Mouse (Mus musculus): ENCODE results near the gene Umps.

The Umps gene

DNA sequence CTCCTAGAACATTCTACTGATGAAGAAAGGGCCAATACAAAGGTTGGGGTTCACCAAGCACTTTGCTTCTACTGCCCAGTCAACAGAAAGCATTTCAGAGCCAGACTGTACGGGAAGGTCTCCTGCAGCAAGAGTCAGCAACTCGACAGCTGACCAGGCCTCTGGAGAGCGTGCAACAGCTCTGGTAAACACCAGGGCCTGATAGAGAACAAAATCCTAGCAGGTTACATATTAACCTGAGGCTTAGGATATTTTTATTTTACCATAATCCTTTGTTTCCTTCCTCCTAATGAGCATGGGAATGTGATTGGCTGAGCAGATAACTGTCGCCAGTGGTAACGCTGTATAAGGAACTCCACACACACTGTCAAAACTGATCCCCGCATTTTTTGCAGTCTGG, 3.3 kb downstream of the Umps start:
- DNase-seq (ENCODE audit: low spot score in 2 of 2): no peak

DNA sequence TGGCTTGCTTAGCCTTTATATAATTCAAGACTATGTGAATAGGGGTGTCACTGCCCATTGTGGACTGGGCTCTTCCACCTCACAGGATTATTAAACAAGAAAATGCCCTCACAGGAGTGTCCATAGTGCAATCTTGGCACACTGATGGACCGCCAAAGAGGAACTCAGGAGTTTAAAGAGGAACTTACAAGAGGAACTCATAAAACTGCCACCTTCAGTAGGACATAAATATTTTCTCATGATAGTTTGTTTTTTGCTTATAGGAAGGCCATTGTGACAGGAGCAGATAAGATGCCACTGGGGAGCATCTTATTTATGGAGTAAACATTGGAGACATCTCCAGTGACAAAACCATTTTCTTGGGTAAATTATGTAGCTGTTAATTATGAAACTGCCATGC, 12.0 kb downstream of the Umps start:
- no peak for DNase-seq (ENCODE audit: low spot score in 2 of 2)

DNA sequence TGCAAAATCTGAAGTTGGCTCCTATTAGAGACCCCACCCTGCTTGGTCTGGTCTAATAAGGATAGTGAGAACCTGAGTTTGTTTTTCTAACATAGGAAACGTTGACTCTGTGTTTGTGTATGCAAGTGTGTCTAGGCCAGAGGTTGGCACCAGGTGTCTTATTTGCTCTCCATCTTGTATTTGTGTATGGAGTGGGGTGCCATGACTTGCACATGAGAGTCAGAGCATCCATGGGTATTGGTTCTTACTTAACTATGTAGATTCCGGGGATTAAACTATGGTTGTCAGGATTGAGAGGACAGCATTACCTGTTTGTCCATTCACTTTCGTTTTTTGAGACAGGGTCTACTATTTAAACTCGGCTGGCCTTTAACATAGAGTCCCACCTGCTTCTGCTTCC, 13.8 kb downstream of the Umps start:
- no peak for DNase-seq (ENCODE audit: low spot score in 2 of 2)

DNA sequence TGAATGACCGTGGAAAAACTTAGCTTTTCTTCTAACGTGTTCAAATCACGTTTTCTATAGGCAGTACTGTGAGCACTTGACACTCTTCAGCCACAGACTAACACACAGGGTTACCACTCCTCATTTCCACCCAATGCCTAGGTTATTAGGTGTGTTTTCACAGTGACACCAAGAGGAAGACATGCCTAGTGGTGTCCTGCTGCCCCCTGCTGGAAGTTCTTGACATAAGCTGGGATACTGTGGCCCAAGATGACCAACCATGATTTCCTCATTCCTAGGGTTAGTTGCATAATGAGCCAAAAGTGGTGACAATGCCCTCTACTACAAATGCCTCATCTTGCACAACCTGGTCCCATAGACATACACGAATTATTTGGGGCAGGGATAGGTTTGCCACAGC, 16.0 kb downstream of the Umps start:
- peak; percentile 48 to 86 for DNase-seq (ENCODE audit: low spot score in 2 of 2)

DNA sequence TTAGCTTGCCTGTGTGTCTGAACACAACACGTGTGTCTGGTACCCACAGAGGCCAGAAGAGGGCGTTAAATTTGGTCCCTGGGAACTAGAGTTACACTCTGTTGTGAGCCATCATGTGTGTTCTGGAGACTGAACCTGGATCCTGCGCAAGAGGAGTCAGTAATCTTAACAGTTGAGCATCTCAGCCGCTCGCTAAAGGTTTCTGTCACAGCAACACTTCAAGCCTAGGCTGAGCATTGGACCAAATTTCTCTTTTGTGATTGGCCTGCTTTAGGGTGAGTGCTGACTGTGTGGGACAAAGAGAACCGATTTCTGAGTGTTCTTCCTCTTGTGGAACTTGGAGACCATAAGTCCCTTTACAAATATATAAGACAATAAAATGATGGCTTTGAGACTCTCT, 16.5 kb downstream of the Umps start:
- DNase-seq (ENCODE audit: low spot score in 2 of 2): no peak

DNA sequence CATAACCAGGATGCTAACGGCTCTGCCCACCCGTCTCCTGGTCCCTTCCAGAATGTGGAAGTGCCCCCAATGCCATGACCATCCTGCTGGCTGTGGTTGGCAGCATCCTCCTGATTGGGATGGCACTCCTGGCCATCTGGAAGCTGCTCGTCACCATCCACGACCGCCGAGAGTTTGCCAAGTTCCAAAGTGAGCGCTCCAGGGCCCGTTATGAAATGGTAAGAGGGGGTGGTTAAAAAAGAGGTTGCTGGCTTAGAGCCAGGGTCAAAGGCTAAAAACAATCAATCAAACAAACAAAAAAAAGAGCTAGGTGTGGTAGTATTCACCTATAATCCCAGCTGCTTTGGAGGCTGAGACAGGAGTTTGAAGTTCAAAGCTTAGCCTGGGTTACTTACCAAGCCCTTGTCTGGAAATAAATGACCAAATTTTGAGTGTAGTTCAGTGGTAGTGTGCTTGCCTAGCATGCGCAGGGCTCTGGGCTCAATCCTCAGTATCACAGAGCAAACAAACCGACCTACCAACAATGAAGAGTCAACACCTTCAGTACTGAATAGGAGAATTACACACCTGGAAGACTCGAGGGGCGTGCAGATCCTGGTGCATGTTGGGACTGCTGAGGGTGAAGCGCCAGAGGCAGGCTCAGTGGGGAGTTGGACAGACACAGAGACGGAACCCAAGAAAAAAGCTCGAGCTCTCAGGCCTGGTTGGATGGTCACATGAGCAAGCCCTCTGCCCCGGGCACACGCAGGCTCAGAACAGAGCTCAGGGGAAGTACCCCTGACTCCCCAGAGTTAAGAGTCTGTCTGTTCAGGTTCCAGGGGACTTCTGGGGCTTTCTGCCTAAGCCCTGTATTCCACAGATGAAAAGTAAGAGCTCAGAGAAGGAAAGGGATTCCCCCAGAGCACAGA, 18.9 kb downstream of the Umps start:
- DNase-seq (ENCODE audit: low spot score in 2 of 2): no peak

DNA sequence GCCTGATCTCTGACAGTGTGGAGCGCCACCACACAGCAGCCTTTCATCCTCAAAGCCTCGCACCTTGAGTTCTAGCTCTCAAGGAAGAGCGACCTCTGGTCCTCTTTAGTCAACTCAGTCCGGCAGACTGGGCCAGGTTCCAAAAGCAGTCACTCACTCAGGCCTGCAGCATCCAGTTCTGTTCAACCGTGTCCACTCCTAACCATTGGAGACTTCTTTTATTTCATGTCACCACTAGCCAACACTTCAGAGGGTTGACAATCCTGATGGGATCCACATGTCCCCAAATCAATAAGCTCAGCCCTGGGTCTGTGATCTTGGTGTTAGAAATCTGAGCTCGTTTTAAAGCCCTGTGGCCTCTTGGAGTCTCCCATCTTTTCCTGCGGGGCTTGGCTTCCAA, 20.8 kb downstream of the Umps start:
- no peak for DNase-seq (ENCODE audit: low spot score in 2 of 2)

DNA sequence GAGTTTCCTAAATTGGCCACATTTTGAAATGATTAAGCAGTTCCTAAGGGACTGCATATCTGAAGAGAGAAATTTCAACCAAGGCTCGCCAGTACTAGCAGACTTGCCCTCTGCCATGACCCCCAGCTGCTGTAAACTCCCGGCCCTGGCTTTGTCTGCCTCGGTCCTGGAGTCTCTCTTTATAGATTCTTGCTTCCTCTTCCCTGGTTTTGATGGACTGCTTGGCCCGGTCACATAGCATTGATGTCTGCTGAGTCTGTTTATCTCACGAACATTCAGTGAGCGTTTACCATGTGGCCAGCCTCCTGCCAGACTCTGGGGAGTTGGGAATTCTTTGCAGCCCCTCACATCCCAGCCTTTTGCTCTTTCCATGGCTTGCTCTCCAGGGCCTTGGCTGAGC, 22.1 kb downstream of the Umps start:
- DNase-seq (ENCODE audit: low spot score in 2 of 2): no peak

DNA sequence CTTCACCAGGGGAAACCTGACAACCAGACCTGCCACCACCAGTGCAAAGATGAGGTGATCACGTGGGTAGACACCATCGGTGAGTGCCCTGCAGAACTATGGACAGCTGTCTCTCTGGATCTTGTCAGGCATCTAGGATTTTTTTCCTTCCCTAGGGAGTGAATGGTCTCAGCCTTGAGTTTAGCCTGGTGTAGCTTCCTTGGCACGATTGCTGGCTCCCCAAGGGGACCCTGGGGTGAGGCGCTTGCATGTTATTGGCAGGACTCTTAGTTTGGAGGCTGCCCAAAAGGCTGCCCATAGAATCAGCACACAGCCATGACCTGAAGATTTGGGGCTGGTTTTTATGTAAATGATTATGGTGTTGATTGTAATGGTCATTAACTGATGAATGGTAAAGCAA, 22.7 kb downstream of the Umps start:
- DNase-seq (ENCODE audit: low spot score in 2 of 2): no peak

DNA sequence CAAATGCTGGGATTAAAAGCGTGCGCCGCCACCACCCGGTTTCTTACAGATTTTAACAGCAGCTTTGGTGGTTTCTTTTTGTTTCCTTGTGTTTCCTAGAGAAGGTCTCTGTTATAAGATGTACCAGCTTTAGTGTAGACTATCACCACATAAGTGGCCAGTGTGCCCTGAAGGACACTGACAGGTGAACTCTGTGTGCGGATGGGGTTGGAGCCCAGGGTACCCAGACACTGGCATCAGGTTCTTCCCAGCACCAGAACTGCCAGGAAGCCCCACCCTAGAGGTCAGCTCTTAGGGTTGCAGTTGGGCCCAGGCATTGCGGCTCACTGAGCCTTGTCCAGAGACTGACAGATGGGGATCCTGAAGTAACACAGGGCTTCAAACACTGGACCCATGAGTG, 23.4 kb downstream of the Umps start:
- no peak for DNase-seq (ENCODE audit: low spot score in 2 of 2)

DNA sequence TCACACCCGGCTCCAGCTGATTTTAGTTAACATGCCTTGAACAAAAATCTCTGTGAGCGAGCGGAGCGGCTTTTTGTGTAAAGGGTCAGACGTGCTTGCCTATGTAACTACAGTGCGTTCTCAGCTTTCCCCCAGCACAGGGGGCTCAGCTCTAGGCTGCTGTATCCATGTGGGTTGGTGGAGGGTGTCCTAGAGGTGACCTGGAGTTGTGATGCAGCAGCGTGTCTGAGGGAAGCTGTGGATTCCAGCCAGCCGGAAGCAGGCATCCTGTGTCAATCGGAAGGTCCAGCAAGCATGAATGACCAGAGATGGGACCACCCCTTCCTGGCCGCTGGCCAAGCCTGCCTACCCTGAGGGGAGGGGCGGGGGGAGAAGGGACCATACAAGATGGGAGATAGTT, 24.5 kb downstream of the Umps start:
- no peak for DNase-seq (ENCODE audit: low spot score in 2 of 2)

DNA sequence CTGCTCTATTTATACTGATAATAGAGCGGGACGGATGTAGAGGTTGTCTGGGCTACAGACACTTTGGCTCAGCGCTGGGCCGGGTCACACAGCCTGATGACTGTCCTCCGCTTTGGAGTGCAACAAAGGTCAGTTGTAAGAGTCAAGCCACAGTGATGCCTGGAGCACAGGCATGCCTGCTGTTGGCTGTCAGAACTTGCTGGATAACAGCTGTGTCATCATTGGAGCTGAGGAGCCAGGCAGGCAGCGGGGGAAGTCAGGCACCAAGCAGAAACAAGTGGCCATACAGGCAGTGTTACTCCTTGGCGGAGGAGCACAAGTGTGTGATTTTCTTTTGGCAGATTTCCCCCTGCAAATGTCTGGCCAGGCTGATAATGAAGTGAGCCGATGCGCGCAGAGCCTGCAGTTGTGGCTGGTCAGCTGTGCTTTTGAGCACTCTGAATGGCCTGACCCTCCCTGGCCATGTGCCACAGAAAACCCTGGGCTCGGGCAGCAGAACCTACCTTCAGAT, 25.5 kb downstream of the Umps start:
- peak in 1 of 2 experiments; percentile 15 for DNase-seq (ENCODE audit: low spot score in 2 of 2)

DNA sequence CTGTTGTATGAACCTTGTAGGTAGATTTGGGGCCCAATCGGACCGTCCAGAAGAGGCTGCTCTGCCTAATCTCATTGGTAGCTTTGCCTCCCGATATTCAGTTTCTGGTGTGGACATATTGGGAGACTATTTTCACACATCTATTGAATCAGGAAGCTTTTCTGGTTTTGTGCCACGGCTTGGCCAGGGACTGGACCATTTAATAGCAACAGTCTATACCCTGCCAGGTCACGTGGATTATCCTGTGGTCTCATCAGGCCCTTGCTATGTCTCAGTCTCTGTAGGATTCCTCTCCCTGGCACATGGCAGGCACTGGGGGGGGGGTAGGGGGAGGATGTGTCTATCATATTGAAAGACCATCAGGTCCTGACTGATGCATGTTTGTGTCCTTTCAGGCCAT, 26.7 kb downstream of the Umps start:
- no peak for DNase-seq (ENCODE audit: low spot score in 2 of 2)

DNA sequence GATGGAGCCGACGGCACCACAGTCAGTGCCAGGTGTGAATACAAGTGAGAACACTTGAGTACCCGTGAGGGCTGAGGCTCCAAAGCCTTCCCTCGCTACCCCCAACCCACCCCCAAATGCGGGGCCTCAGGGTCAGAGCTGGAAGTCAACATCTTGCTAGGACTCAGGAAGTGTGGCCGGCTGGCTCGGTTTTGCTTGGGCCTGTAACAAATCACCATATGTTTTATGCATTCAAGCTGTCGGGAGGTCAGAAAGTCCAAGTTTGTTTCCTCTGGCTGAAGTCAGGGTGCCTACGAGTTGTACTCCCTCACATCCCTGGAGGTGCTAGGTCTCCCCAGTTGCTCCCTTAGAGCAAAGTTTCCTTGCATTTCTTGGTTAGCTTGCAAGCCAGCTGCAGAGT, 27.2 kb downstream of the Umps start:
- no peak for DNase-seq (ENCODE audit: low spot score in 2 of 2)

DNA sequence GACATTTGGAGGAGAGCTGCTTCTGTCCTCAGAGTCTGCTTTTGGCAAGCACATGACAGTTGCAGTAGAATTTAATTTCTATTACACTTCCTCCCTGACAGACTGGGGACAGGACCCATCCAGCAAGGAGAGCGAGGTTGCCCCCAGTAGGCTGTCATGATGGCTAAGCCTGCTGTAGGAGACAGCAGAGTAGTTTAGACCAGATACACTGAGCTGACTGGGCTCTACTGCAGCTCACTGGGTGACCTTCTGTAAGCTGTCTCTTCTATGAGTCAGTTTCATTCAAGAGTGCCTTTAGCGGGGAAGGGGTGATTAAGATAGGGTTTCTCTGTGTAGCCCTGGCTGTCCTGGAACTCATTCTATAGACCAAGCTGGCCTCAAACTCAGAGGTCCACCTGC, 27.7 kb downstream of the Umps start:
- DNase-seq (ENCODE audit: low spot score in 2 of 2): no peak

DNA sequence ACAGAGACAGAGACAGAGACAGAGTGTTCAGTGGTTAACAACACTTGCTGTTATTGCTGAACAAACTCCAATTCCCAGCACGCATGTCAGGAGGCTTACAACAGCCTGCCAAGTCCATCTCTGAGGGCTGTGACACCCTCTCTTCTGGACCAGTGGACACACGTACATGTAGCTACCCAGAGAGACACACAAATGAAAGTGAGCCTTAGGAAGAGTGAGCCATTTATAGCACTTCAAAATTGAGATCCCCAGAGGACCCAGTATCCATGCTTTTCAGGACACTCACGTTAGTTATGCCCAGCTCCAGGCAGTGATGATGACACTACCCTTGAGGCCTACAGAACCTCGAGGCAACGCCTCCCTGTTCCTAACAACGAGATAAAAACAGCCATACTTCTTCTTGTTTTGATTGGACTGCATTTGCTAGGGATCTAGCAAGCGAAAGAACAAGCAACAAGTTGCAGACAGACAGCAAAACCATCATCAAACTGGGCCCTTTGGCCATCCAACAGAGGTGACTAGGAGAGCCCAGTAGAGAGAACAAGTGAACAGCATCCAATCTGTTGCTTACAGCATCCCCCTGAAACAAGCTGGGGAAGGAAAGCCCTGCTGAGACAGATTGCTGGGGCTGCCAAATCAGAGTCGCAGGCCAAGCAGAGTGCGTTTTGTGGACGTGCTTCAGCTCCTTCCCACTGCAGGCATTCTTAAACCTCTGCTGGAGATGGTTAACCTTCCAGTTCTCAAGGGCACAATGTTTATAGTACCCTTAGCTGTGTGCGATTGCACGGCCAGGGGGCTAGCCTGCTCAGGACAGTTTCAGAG, 28.3 kb downstream of the Umps start:
- no peak for DNase-seq (ENCODE audit: low spot score in 2 of 2)

DNA sequence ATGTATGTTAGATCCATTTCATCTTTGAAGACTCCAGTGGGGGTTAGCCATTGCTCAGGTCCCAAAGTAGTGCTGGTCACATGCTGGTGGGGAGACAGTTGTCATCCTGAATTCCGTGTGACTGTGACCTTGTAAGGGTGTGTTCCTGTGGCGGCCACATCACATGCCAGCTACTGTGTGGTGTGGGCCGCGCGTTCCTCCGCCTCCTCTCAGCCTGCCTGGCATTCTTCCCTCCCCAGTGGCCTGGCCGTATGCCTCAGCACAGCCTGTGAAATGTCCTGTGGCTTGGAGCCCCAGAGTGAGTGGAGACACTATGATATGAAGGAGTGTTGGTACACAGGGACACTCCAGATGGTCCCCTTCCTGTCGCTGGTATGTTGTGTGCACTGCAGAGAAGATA, 29.3 kb downstream of the Umps start:
- peak in 1 of 2 experiments; percentile 55 for DNase-seq (ENCODE audit: low spot score in 2 of 2)

DNA sequence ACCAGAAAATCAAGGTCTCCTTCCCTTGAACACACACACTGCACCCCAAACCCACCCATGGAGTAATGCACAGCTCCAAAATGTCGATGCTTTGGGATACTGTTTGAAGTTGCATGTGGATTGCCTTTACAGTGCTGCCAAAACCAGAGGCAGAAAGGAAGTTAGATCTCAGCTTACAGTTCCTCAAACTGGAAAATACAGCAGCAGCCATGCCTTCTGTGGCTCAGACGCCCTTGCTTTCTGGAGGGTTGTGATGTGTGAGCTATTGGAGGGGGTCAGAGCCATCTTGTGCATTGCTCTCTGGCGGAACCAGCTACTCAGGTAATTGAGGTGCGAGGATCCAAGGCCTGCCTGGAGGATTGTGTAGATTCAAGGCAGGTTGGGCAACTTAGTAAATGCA, 30.0 kb downstream of the Umps start:
- DNase-seq (ENCODE audit: low spot score in 2 of 2): no peak

DNA sequence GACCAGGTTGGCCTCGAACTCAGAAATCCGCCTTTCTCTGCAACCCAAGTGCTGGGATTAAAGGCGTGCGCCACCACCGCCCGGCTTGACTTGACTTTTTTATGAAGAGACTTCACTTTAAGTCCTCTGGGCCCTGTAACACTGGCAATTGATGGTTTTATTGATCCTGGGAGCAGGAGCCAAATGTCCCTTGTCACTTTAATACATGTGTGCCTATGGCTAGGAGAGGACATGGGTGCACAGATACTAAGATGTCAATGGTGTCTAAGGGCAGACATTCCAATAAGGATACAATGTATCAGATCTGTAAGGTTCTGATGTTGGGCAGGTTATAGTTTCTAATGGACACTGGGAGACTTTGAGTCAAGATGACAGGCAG, 31.4 kb downstream of the Umps start:
- no peak for DNase-seq (ENCODE audit: low spot score in 2 of 2)

DNA sequence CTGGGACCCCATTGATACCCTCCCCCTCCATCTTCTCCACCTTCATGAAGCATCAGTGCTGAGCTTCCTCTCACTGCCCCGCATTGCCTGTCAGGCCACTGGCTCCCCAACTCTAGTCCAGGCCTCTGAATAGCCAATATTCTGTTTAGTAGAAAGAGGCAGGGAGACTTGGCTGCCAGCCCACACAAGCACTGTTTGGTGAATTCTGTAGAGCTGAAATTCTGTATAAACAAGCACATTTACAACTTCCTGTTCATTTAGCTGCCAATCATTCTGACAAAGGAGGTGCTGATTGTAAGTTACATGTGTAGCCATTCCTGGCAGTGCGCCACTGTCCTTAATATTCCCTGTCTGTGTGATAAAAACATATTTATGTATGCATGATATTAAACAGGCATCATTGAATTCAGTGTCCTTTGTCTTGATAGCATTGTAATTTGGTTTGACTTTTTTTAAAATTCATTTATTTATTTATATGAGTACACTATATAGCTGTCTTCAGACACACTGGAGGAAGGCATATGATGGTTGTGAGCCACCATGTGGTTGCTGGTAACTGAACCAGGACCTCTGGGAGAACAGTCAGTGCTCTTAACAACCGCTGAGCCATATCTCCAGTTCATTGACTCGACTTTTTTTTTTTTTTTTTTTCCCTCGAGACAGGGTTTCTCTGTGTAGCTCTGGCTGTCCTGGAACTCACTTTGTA, 32.0 kb downstream of the Umps start:
- peak in 1 of 2 experiments; percentile 49 for DNase-seq (ENCODE audit: low spot score in 2 of 2)

DNA sequence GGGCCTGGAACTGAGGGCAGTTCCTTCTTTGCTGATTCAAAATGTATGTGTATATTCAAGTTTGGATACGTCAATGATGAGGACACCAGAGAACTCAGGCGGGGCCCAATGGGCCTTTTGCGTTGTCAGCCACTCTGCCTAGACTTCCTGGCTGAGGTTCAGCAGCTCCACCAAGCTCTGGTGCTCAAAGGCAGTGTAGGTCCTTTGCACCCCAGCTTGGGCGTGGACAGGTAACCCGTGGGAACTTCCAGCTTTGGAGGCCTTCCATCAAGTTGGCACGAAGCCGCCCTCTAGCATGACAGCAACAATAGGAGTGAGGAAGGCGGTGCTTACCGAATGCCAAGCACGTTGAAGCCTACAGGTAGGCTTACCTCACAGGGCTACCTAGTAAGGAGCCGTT, 33.4 kb downstream of the Umps start:
- no peak for DNase-seq (ENCODE audit: low spot score in 2 of 2)

DNA sequence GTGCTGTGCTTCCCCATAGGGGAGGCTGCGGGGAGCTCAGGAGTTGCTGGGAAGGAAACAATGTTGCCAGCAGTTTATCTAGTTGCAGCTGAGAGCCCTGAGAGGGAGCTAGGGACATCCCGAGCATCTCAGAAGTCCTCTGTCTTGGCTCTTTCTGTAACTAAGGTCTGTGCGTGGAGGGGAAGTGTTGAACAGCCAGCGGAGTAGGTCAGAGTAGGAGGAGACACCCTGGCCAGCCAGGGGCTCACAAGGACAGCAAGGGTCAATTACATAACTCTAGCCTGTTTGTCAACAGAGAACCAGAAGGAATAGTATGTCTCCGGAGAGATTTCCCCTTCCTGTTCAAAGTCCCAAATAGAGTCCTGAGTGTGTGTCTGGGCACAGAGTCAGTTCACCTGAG, 34.7 kb downstream of the Umps start:
- DNase-seq (ENCODE audit: low spot score in 2 of 2): peak in 1 of 2 experiments; percentile 15
